Mouse (Mus musculus): ENCODE results near the gene Tnrc6c.

DNA sequence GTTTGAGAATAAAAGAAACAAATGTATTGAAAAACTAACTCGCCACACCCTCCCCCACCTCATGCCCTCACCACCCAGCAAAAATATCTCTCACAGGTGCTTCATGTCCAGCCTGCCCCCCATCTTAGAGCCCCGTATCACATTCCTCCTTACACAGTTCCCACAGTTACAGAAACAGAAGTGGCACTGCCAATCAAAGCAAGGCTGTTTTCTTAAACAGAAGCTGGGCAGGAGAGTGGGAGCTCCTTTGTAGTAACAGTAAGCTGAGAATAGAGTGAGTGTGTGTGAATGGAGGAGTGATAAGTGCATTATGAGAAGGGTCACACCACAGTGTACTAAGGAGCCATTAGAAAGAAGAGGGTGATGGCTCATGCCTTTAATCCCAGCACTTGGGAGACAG, 34.5 kb downstream of the Tnrc6c start:
- TF ChIP-seq POLR2A (IDR thresholded peaks at IDR 0.05; ENCODE audit: borderline replicate concordance, low read depth, low read length) (no peak), CTCF (IDR thresholded peaks at IDR 0.05; ENCODE audit: low read depth, low read length) (no peak)

All from bone marrow macrophage, adult 2 months (primary cell).